Mouse (Mus musculus): ENCODE results near the gene Prmt9. TPM values are rescaled to one million over a fixed set of nuclear protein-coding genes. Genes with fewer than 3 reads are reported as not detected.

The Prmt9 gene
- polyA plus RNA-seq (2012), result 4.9 and 7.5 TPM in 2 replicates

- TF ChIP-seq GATA1 (IDR thresholded peaks at IDR 0.05; ENCODE audit: low read length), result no peak
Measured at GRCm38 (mm10) chr8:77549121-77549706, at the start of gene Prmt9. Gene Prmt9 (plus strand): TSS chr8:77549397.

- TF ChIP-seq GATA1 (IDR thresholded peaks at IDR 0.05; ENCODE audit: low read length), result no peak
Measured at GRCm38 (mm10) chr8:77500264-77500663, 48.9 kb upstream of the Prmt9 start.

GRCm38 (mm10) chr8:77501131-77501530, 48.1 kb upstream of the Prmt9 start:
- no peak for TF ChIP-seq GATA1 (IDR thresholded peaks at IDR 0.05; ENCODE audit: low read length)

GRCm38 (mm10) chr8:77502547-77502946, 46.6 kb upstream of the Prmt9 start:
- no peak for TF ChIP-seq GATA1 (IDR thresholded peaks at IDR 0.05; ENCODE audit: low read length)

GRCm38 (mm10) chr8:77506539-77506938, 42.7 kb upstream of the Prmt9 start:
- TF ChIP-seq GATA1 (IDR thresholded peaks at IDR 0.05; ENCODE audit: low read length), result no peak

- no peak for TF ChIP-seq GATA1 (IDR thresholded peaks at IDR 0.05; ENCODE audit: low read length)
Measured at GRCm38 (mm10) chr8:77507510-77508035, 41.6 kb upstream of the Prmt9 start.

- no peak for TF ChIP-seq GATA1 (IDR thresholded peaks at IDR 0.05; ENCODE audit: low read length)
Measured at GRCm38 (mm10) chr8:77509044-77509443, 40.2 kb upstream of the Prmt9 start.

GRCm38 (mm10) chr8:77510426-77510825, 38.8 kb upstream of the Prmt9 start:
- TF ChIP-seq GATA1 (IDR thresholded peaks at IDR 0.05; ENCODE audit: low read length), result no peak

- no peak for TF ChIP-seq GATA1 (IDR thresholded peaks at IDR 0.05; ENCODE audit: low read length)
Measured at GRCm38 (mm10) chr8:77511750-77512493, 37.3 kb upstream of the Prmt9 start.

- TF ChIP-seq GATA1 (IDR thresholded peaks at IDR 0.05; ENCODE audit: low read length), result no peak
Measured at GRCm38 (mm10) chr8:77515201-77515600, 34.0 kb upstream of the Prmt9 start.

- no peak for TF ChIP-seq GATA1 (IDR thresholded peaks at IDR 0.05; ENCODE audit: low read length)
Measured at GRCm38 (mm10) chr8:77515786-77516185, 33.4 kb upstream of the Prmt9 start.

- no peak for TF ChIP-seq GATA1 (IDR thresholded peaks at IDR 0.05; ENCODE audit: low read length)
Measured at GRCm38 (mm10) chr8:77516845-77517244, 32.4 kb upstream of the Prmt9 start.

GRCm38 (mm10) chr8:77517301-77518200, 31.6 kb upstream of the Prmt9 start, which contains the start of gene Arhgap10:
Gene Arhgap10 (minus strand): TSS chr8:77517953.
- TF ChIP-seq GATA1 (IDR thresholded peaks at IDR 0.05; ENCODE audit: low read length), result no peak

- TF ChIP-seq GATA1 (IDR thresholded peaks at IDR 0.05; ENCODE audit: low read length), result no peak
Measured at GRCm38 (mm10) chr8:77518201-77519115, 30.7 kb upstream of the Prmt9 start.

GRCm38 (mm10) chr8:77520601-77521000, 28.6 kb upstream of the Prmt9 start:
- TF ChIP-seq GATA1 (IDR thresholded peaks at IDR 0.05; ENCODE audit: low read length), result no peak

Measured in G1E-ER4 (cell line).